Mouse (Mus musculus) kidney, postnatal 0 days (tissue): ENCODE measurements around the gene Rora. TPM values are rescaled to one million over a fixed set of nuclear protein-coding genes. Genes with fewer than 3 reads are reported as not detected.

Experiments used
- ATAC-seq: fragments of 200-750 bp; cut with Nextera tagmentation; replicated peaks from 2 replicates; pipeline ENCODE4 v1.8.0; 2017; ENCODE audit warnings: low read depth, moderate number of reproducible peaks, moderate TSS enrichment, moderate library complexity; ENCODE audit not compliant: low FRiP score
- DNase-seq: peaks from one replicate; pipeline ENCODE4 v3.0.0-alpha.2; 2016; ENCODE audit warnings: low spot score
- H3K27ac ChIP-seq: fragments of 300-500 bp; sonication (generic); 2 replicates; pipeline ENCODE4 v1.5.1; 2014; ENCODE audit warnings: mild to moderate bottlenecking
- H3K27me3 ChIP-seq: fragments of 300-500 bp; sonication (generic); 2 replicates; pipeline ENCODE4 v1.6.1; 2014; ENCODE audit warnings: low read length, mixed read lengths; ENCODE audit not compliant: insufficient read depth
- H3K36me3 ChIP-seq: fragments of 300-500 bp; sonication (generic); 2 replicates; pipeline ENCODE4 v1.6.1; 2014; ENCODE audit warnings: low read length, mixed read lengths; ENCODE audit not compliant: insufficient read depth
- H3K4me1 ChIP-seq: fragments of 300-500 bp; sonication (generic); replicated peaks from 2 replicates; pipeline ENCODE4 v1.6.1; 2014; ENCODE audit warnings: antibody characterized with exemption, low read length, mixed read lengths; ENCODE audit not compliant: insufficient read depth
- H3K4me2 ChIP-seq: fragments of 300-500 bp; sonication (generic); 2 replicates; pipeline ENCODE4 v1.6.1; 2014; ENCODE audit warnings: mild to moderate bottlenecking, low read length, moderate library complexity, mixed read lengths
- H3K4me3 ChIP-seq: fragments of 300-500 bp; sonication (generic); replicated peaks from 2 replicates; pipeline ENCODE4 v1.5.1; 2014; ENCODE audit warnings: low read depth, low read length
- H3K9ac ChIP-seq: fragments of 300-500 bp; sonication (generic); 2 replicates; pipeline ENCODE4 v1.6.1; 2014; ENCODE audit warnings: low read depth, low read length
- H3K9me3 ChIP-seq: fragments of 300-500 bp; sonication (generic); replicated peaks from 2 replicates; pipeline ENCODE4 v1.6.1; 2016; ENCODE audit warnings: low read length, inconsistent platforms, mixed read lengths
- CTCF ChIP-seq: IDR thresholded peaks from 2 replicates; pipeline ENCODE4 v1.5.1; 2016; ENCODE audit warnings: antibody characterized with exemption, low read depth, mild to moderate bottlenecking, moderate library complexity
- WGBS: fragments of 180-500 bp; shearing (Covaris S2); extraction: QIAGEN DNeasy Blood & Tissue Kit; methylation state at CpG from one replicate; pipeline ENCODE4 v1.1.7; 2014; 5-methylcytosine and 5-hydroxymethylcytosine counted together
- polyA plus RNA-seq: library from polyadenylated mRNA; unstranded; fragments of >200 nt; fragmentation: Nextera tagmentation; extraction: Ambion mirVana; gene quantifications from 2 replicates; pipeline ENCODE4 v1.2.1, GENCODE M21; 2015

The Rora gene
- polyA plus RNA-seq, 1 experiment from 2014 or later = 9.8 TPM

DNA sequence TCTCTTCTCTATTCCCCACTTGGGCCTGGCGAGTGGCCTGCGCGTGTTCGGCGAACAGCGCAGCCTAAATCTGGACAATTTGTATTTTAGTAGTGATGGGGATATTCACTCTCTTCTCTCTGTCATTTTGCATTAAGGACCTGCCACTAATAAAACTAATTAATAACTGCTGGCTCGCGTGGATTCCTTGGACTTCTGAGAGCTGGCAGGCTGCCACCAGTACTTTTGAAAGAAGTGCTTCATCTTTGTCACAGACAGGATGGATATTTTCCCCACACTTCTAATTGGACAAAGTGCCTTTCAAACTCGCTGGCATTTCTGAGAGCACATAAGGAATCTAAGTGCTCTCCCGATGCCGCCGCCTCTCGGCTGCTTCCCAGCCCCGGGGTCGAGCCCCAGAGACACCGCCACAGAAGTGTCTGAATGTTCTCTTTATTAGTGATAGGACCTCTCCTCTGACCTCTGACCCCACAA lies 41.9 kb downstream of the Rora start:
- Histone ChIP-seq H3K4me2 (no peak overlapping the region), H3K9me3 (no peaks in the 10 kb centered on the region), H3K27ac (no peak overlapping the region), H3K27me3 (no peaks in the 10 kb centered on the region), H3K36me3 (no peaks in the 10 kb centered on the region), H3K4me3 (no peak overlapping the region), H3K9ac (no peak overlapping the region), H3K4me1 (peaks cover 6% of the 10 kb centered on the region; the same call in 1 of the 2 replicates)
- 55% methylated on average over 16 of the region's 16 CpGs for WGBS
- TF ChIP-seq CTCF = no peak
- ATAC-seq (no peak), DNase-seq (peak; percentile 65)

- DNase-seq = no peak
- peaks cover 6% of the 10 kb centered on the region; the same call in 1 of the 2 replicates for H3K4me1 ChIP-seq
- no peak for ATAC-seq
- H3K9ac ChIP-seq = no peak overlapping the region
- 83% methylated on average over 3 of the region's 3 CpGs for WGBS
- H3K27me3 ChIP-seq = no peaks in the 10 kb centered on the region
- H3K36me3 ChIP-seq = no peaks in the 10 kb centered on the region
- H3K27ac ChIP-seq = no peak overlapping the region
- no peaks in the 10 kb centered on the region for H3K9me3 ChIP-seq
- H3K4me2 ChIP-seq = no peak overlapping the region
- TF ChIP-seq CTCF = no peak
- H3K4me3 ChIP-seq = no peak overlapping the region
Measured at GRCm38 (mm10) chr9:68696425-68696956, 42.9 kb downstream of the Rora start.

DNA sequence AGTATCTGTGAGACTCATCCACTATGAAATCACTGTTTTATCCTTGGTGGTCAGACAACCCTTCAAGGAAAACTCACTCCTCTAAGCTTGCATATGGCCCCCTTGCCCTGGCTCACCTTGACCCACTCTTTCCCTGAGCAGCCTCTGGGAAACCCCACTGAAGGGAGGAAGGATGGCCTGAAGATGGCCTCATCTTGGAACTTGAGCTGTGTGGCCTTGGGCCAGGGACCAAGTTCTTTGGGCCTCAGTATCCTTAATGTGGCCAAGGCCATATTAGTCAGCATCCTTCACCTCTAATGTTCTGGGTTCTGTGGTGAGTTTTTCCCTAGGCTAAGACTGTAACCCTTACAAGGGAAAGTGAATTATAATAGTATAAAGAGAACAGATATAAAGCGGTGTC lies 45.8 kb downstream of the Rora start:
- DNase-seq (no peak), ATAC-seq (no peak)
- Histone ChIP-seq H3K27me3 (no peaks in the 10 kb centered on the region), H3K4me1 (peaks cover 6% of the 10 kb centered on the region; the same call in 1 of the 2 replicates), H3K9ac (no peak overlapping the region), H3K4me2 (no peak overlapping the region), H3K9me3 (no peaks in the 10 kb centered on the region), H3K27ac (no peak overlapping the region), H3K36me3 (no peaks in the 10 kb centered on the region), H3K4me3 (no peak overlapping the region)
- 38% methylated on average over 1 of the region's 1 CpGs for WGBS
- TF ChIP-seq CTCF = no peak

DNA sequence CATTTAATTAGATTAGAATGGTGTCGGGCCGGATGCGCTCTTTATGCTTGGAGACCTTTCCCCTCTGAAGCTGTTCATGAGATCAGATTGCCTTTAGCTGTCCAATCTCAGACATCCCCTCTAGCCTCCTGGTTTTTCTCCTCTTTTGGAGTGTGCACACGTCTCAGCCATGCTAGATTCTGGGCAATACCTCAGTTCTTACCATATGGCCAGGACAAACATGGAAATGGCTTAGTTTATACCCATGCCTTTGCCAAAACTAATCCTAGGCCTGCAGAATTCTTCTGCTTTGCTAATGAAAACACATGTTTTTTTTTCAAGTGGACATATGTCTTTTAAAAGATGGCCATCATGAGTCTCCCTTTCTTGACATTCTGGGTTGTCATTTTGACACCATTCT lies 46.3 kb downstream of the Rora start:
- H3K36me3 ChIP-seq = no peaks in the 10 kb centered on the region
- H3K4me2 ChIP-seq = no peak overlapping the region
- ATAC-seq = no peak
- peak; percentile 39 for DNase-seq
- H3K4me3 ChIP-seq = no peak overlapping the region
- H3K9ac ChIP-seq = no peak overlapping the region
- no peak for TF ChIP-seq CTCF
- 42% methylated on average over 4 of the region's 4 CpGs for WGBS
- no peaks in the 10 kb centered on the region for H3K9me3 ChIP-seq
- H3K4me1 ChIP-seq = peaks cover 5% of the 10 kb centered on the region; the same call in 1 of the 2 replicates
- no peak overlapping the region for H3K27ac ChIP-seq
- H3K27me3 ChIP-seq = no peaks in the 10 kb centered on the region

DNA sequence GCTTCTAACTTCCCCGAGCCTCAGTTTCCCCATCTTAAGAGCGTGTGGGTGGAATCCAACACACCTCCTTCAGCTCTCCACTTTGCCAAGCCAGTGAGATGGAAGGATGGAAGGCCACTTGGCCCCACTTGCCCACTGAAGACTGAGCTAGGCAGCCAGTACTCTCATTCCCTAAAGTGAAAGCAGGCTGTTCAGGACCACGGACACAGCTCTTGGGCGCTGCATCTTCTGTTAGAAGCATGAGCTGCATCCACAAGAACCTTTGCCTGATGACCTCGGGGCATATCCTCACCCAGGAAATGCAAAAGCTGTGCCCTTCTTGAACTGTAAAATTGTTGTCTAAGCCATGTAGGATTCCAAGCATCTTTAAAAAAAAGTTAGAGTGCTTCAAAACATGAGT lies 54.0 kb downstream of the Rora start:
- ATAC-seq (no peak), DNase-seq (peak; percentile 34)
- no peaks in the 10 kb centered on the region for H3K9me3 ChIP-seq
- no peaks in the 10 kb centered on the region for H3K36me3 ChIP-seq
- no peak overlapping the region for H3K27ac ChIP-seq
- H3K4me3 ChIP-seq = no peak overlapping the region
- no peak overlapping the region for H3K4me2 ChIP-seq
- no peak for TF ChIP-seq CTCF
- WGBS = 55% methylated on average over 5 of the region's 5 CpGs
- H3K9ac ChIP-seq = no peak overlapping the region
- H3K27me3 ChIP-seq = no peaks in the 10 kb centered on the region
- no peaks in the 10 kb centered on the region for H3K4me1 ChIP-seq

GRCm38 (mm10) chr9:68709232-68709631 lies 55.6 kb downstream of the Rora start:
- no peak for DNase-seq
- Histone ChIP-seq H3K9me3 (no peaks in the 10 kb centered on the region), H3K36me3 (no peaks in the 10 kb centered on the region), H3K27me3 (no peaks in the 10 kb centered on the region), H3K4me2 (no peak overlapping the region), H3K4me1 (no peaks in the 10 kb centered on the region), H3K27ac (no peak overlapping the region), H3K9ac (no peak overlapping the region), H3K4me3 (no peak overlapping the region)
- TF ChIP-seq CTCF = no peak
- no peak for ATAC-seq
- WGBS = 57% methylated on average over 8 of the region's 8 CpGs
